Mouse (Mus musculus) liver, embryonic 11.5 days (tissue): Measurements from ENCODE around the gene Bcl6b. TPM values are rescaled to one million over a fixed set of nuclear protein-coding genes. Genes with fewer than 3 reads are reported as not detected.
A peak's percentile ranks its signal among the peaks of the same experiment; 100 is the strongest.

ENCODE experiments used
- ATAC-seq: fragments of 200-750 bp; cut with Nextera tagmentation; replicated peaks from 2 replicates; pipeline ENCODE4 v1.8.0; 2017; ENCODE audit warnings: moderate number of reproducible peaks, mild to moderate bottlenecking, moderate TSS enrichment, moderate library complexity; ENCODE audit not compliant: low FRiP score
- DNase-seq: peaks from one replicate; pipeline ENCODE4 v3.0.0-alpha.2; 2017; ENCODE audit warnings: low spot score
- H3K27ac ChIP-seq: fragments of 300-500 bp; sonication (generic); 2 replicates; pipeline ENCODE4 v1.5.1; 2014; ENCODE audit warnings: mild to moderate bottlenecking, low read depth, low read length, control low read depth
- H3K27me3 ChIP-seq: fragments of 300-500 bp; sonication (generic); replicated peaks from 2 replicates; pipeline ENCODE4 v1.6.1; 2014; ENCODE audit warnings: low read length, mixed read lengths; ENCODE audit not compliant: control insufficient read depth, insufficient read depth
- H3K36me3 ChIP-seq: fragments of 300-500 bp; sonication (generic); 2 replicates; pipeline ENCODE4 v1.6.1; 2014; ENCODE audit warnings: mild to moderate bottlenecking, low read length, moderate library complexity, mixed read lengths; ENCODE audit not compliant: control insufficient read depth, insufficient read depth
- H3K4me1 ChIP-seq: fragments of 300-500 bp; sonication (generic); replicated peaks from 2 replicates; pipeline ENCODE4 v1.6.1; 2014; ENCODE audit warnings: low read length, mixed read lengths; ENCODE audit not compliant: control insufficient read depth, insufficient read depth
- H3K4me2 ChIP-seq: fragments of 300-500 bp; sonication (generic); 2 replicates; pipeline ENCODE4 v1.6.1; 2014; ENCODE audit warnings: mild to moderate bottlenecking, control low read depth, moderate library complexity
- H3K4me3 ChIP-seq: fragments of 300-500 bp; sonication (generic); 2 replicates; pipeline ENCODE4 v1.5.1; 2014; ENCODE audit warnings: low read depth, low read length, control low read depth
- H3K9ac ChIP-seq: fragments of 300-500 bp; sonication (generic); 2 replicates; pipeline ENCODE4 v1.6.1; 2014; ENCODE audit warnings: low read depth, low read length, control low read depth
- H3K9me3 ChIP-seq: fragments of 300-500 bp; sonication (generic); 2 replicates; pipeline ENCODE4 v1.6.1; 2016; ENCODE audit warnings: low read length, inconsistent platforms, mixed read lengths; ENCODE audit not compliant: control insufficient read depth
- WGBS: fragments of 180-500 bp; shearing (Covaris S2); extraction: QIAGEN DNeasy Blood & Tissue Kit; methylation state at CpG from one replicate; pipeline ENCODE4 v1.1.7; 2014; 5-methylcytosine and 5-hydroxymethylcytosine counted together
- microRNA counts: library from miRNA; unstranded; fragments of <30 nt; microRNA quantifications from one replicate; lab custom pipeline; 2015
- microRNA-seq: library from miRNA; unstranded; fragments of <30 nt; microRNA quantifications from one replicate; pipeline ENCODE4, GENCODE M21; 2017; ENCODE audit warnings: borderline number of aligned reads
- polyA plus RNA-seq: library from polyadenylated mRNA; unstranded; fragments of >200 nt; fragmentation: Nextera tagmentation; extraction: Ambion mirVana; gene quantifications from 2 replicates; pipeline ENCODE4 v1.2.1, GENCODE M21; 2014

Gene Bcl6b
- polyA plus RNA-seq, 1 experiment from 2014 or later, result 6.8 TPM

- Histone ChIP-seq H3K9ac (no peak overlapping the region), H3K9me3 (no peaks in the 10 kb centered on the region), H3K36me3 (no peaks in the 10 kb centered on the region), H3K4me1 (no peaks in the 10 kb centered on the region), H3K27ac (no peak overlapping the region), H3K4me2 (no peak overlapping the region), H3K27me3 (no peaks in the 10 kb centered on the region), H3K4me3 (no peak overlapping the region)
- ATAC-seq (no peak), DNase-seq (no peak)
- WGBS, result 81% methylated on average over 4 of the region's 4 CpGs
These were observed 49.1 kb downstream of the Bcl6b start for GRCm38 (mm10) chr11:70180496-70180895.

DNA sequence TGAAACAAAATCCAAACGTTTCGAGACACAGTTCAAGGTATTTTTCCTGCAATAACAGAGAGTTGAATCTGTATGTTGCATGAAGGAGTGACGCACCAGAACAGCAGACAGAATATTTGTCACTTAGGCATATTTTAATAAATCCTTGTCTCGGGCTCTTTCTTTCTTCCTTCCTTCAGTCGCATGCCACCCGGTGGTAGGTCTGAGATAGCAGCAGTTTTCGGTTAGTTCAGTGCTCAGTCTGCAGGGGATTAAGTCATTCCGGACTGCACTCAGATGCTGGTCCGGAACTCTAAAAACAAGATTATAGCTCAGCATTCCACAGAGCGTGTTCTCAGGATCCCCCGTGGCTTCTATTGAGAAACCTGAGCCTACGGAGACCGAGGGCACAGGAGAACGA is 50.2 kb downstream of the Bcl6b start:
- ATAC-seq, result no peak
- H3K27ac ChIP-seq, result no peak overlapping the region
- no peaks in the 10 kb centered on the region for H3K9me3 ChIP-seq
- H3K9ac ChIP-seq, result no peak overlapping the region
- no peak overlapping the region for H3K4me3 ChIP-seq
- WGBS, result 42% methylated on average over 14 of the region's 14 CpGs
- DNase-seq, result no peak
- H3K27me3 ChIP-seq, result no peaks in the 10 kb centered on the region
- no peaks in the 10 kb centered on the region for H3K4me1 ChIP-seq
- H3K36me3 ChIP-seq, result no peaks in the 10 kb centered on the region
- H3K4me2 ChIP-seq, result no peak overlapping the region

DNA sequence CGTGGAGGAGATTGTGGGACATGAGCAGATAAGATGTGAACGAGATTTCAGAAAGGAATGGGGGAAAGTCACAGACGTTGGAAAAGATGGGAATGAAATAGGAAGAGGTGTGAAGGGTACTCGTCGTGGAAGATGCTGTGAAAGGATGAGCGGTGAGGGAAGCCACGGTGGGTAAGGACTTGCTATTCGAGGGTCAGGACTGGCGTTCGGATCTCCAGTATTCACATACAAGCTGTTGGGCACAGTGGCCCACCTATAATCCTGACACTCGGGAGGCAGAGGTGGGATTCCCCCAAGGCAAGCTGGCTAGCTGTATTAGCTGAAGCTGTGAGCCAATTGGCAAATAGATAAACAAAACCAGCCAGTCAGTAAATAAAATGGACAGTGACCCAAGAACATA is 50.8 kb downstream of the Bcl6b start:
- no peak for DNase-seq
- Histone ChIP-seq H3K4me2 (no peak overlapping the region), H3K4me3 (no peak overlapping the region), H3K9ac (no peak overlapping the region), H3K27me3 (no peaks in the 10 kb centered on the region), H3K4me1 (no peaks in the 10 kb centered on the region), H3K9me3 (no peaks in the 10 kb centered on the region), H3K27ac (no peak overlapping the region), H3K36me3 (no peaks in the 10 kb centered on the region)
- ATAC-seq, result no peak
- WGBS, result 68% methylated on average over 11 of the region's 11 CpGs

- H3K9ac ChIP-seq, result no peak overlapping the region
- H3K36me3 ChIP-seq, result no peaks in the 10 kb centered on the region
- ATAC-seq (no peak), DNase-seq (no peak)
- no peak overlapping the region for H3K4me2 ChIP-seq
- H3K4me3 ChIP-seq, result no peak overlapping the region
- H3K9me3 ChIP-seq, result no peaks in the 10 kb centered on the region
- H3K4me1 ChIP-seq, result no peaks in the 10 kb centered on the region
- H3K27ac ChIP-seq, result no peak overlapping the region
- H3K27me3 ChIP-seq, result no peaks in the 10 kb centered on the region
- WGBS, result 79% methylated on average over 11 of the region's 11 CpGs
These were observed 51.3 kb downstream of the Bcl6b start for GRCm38 (mm10) chr11:70178311-70178710.

DNA sequence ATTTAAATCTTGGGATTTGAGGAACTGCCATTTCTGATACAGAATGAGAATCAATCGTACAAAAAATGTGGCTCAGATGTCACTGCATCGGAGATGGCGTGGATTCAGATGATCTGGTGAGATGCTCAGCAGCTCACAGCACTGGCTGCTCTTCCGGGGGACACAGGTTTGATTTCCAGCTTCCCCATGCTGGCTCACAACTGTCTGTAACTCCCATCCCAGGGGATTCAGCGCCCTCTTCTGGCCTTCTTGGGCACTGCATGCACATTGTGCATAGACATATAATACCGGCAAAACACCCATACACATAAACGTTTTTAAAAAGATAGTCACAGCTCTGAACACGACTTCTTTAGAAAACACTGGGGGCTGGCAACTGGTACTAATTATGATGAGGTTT is 52.0 kb downstream of the Bcl6b start:
- no peaks in the 10 kb centered on the region for H3K27me3 ChIP-seq
- DNase-seq (no peak), ATAC-seq (no peak)
- H3K27ac ChIP-seq, result no peak overlapping the region
- H3K36me3 ChIP-seq, result no peaks in the 10 kb centered on the region
- no peak overlapping the region for H3K9ac ChIP-seq
- 68% methylated on average over 8 of the region's 8 CpGs for WGBS
- H3K4me2 ChIP-seq, result no peak overlapping the region
- H3K4me3 ChIP-seq, result no peak overlapping the region
- H3K9me3 ChIP-seq, result no peaks in the 10 kb centered on the region
- no peaks in the 10 kb centered on the region for H3K4me1 ChIP-seq

- no peaks in the 10 kb centered on the region for H3K4me1 ChIP-seq
- no peak overlapping the region for H3K27ac ChIP-seq
- ATAC-seq, result no peak
- 82% methylated on average over 4 of the region's 4 CpGs for WGBS
- H3K27me3 ChIP-seq, result no peaks in the 10 kb centered on the region
- H3K4me2 ChIP-seq, result no peak overlapping the region
- no peak overlapping the region for H3K9ac ChIP-seq
- no peak for DNase-seq
- no peaks in the 10 kb centered on the region for H3K36me3 ChIP-seq
- no peaks in the 10 kb centered on the region for H3K9me3 ChIP-seq
- H3K4me3 ChIP-seq, result no peak overlapping the region
These were observed 55.1 kb downstream of the Bcl6b start for GRCm38 (mm10) chr11:70174491-70174890.

MicroRNAs encoded within 50 kb of the gene (microRNA counts, 519-probe panel; counts per million panel counts)
- microRNA mmu-miR-195 (lab: Ali Mortazavi, UCI) (not detected), microRNA mmu-miR-497 (lab: Ali Mortazavi, UCI) (not detected)

Small RNA genes within 50 kb of the gene (microRNA-seq; reads per million reads assigned to microRNA genes)
- gene Mir195a (382 reads per million, percentile 63 among the genes with 10 or more reads in this experiment), gene Mir497 (not detected), gene Mir497b (not detected)

Other genes with a start within 250 kb of the Bcl6b start
- gene Ctdnep1, start 248.6 kb downstream of the Bcl6b start, polyA plus RNA-seq, result 20.8 and 24.0 TPM in 2 replicates
- gene Elp5, start 247.3 kb downstream of the Bcl6b start, polyA plus RNA-seq, result 131 and 146 TPM in 2 replicates
- 302 and 311 TPM in 2 replicates for gene Gabarap, start 238.7 kb downstream of the Bcl6b start, polyA plus RNA-seq
- gene Phf23, start 234.0 kb downstream of the Bcl6b start, polyA plus RNA-seq, result 33.2 and 36.6 TPM in 2 replicates
- 22.1 and 23.3 TPM in 2 replicates for gene Dvl2, start 229.2 kb downstream of the Bcl6b start, polyA plus RNA-seq
- gene Acadvl, start 214.4 kb downstream of the Bcl6b start, polyA plus RNA-seq, result 85.7 and 89.7 TPM in 2 replicates
- 9.3 and 9.4 TPM in 2 replicates for gene Dlg4, start 212.9 kb downstream of the Bcl6b start, polyA plus RNA-seq
- gene Asgr1, start 175.7 kb downstream of the Bcl6b start, polyA plus RNA-seq, result 0.40 and 0.66 TPM in 2 replicates
- 4.3 and 5.8 TPM in 2 replicates for gene Asgr2, start 137.2 kb downstream of the Bcl6b start, polyA plus RNA-seq
- 0.63 and 1.5 TPM in 2 replicates for gene Mgl2, start 99.5 kb downstream of the Bcl6b start, polyA plus RNA-seq
- gene Clec10a, start 73.6 kb downstream of the Bcl6b start, polyA plus RNA-seq, result 0.41 and 0.53 TPM in 2 replicates
- gene Slc16a11, start 17.0 kb downstream of the Bcl6b start, polyA plus RNA-seq, result 0.75 and 0.81 TPM in 2 replicates
- 9.1 and 10.1 TPM in 2 replicates for gene Slc16a13, start 8.7 kb downstream of the Bcl6b start, polyA plus RNA-seq
- gene 0610010K14Rik, start 8.1 kb upstream of the Bcl6b start, polyA plus RNA-seq, result 138 and 140 TPM in 2 replicates
- gene Gm21988, start 10.0 kb upstream of the Bcl6b start, polyA plus RNA-seq, result 7.6 and 9.6 TPM in 2 replicates
- 184 and 188 TPM in 2 replicates for gene Rnasek, start 10.0 kb upstream of the Bcl6b start, polyA plus RNA-seq
- 21.5 and 22.5 TPM in 2 replicates for gene Alox12, start 25.6 kb upstream of the Bcl6b start, polyA plus RNA-seq
- gene Alox12e, start 92.8 kb upstream of the Bcl6b start, polyA plus RNA-seq, result 0.29 TPM in 1 of 2 replicates, not detected in the other
- 1.0 and 2.1 TPM in 2 replicates for gene Alox15, start 122.2 kb upstream of the Bcl6b start, polyA plus RNA-seq
- 48.5 and 51.2 TPM in 2 replicates for gene Pelp1, start 180.2 kb upstream of the Bcl6b start, polyA plus RNA-seq
- gene Arrb2, start 202.8 kb upstream of the Bcl6b start, polyA plus RNA-seq, result 31.5 and 35.9 TPM in 2 replicates
- gene Med11, start 222.1 kb upstream of the Bcl6b start, polyA plus RNA-seq, result 33.8 and 36.2 TPM in 2 replicates
- 0.19 and 0.58 TPM in 2 replicates for gene Zmynd15, start 229.6 kb upstream of the Bcl6b start, polyA plus RNA-seq
- 0.91 and 1.6 TPM in 2 replicates for gene Cxcl16, start 230.2 kb upstream of the Bcl6b start, polyA plus RNA-seq